Mouse (Mus musculus) embryo, embryonic 11.5 days (tissue): ENCODE measurements around the gene Asic2.
"Not testable (repeated sequence)": the region's sequence is repeated elsewhere in the genome, so short reads cannot be mapped to it uniquely, and the experiment has no call there.

Experiments
- DNase-seq: peaks from one replicate; pipeline ENCODE4 v3.0.0-alpha.2; 2012; ENCODE audit warnings: low read depth, low spot score

Asic2 gene

DNA sequence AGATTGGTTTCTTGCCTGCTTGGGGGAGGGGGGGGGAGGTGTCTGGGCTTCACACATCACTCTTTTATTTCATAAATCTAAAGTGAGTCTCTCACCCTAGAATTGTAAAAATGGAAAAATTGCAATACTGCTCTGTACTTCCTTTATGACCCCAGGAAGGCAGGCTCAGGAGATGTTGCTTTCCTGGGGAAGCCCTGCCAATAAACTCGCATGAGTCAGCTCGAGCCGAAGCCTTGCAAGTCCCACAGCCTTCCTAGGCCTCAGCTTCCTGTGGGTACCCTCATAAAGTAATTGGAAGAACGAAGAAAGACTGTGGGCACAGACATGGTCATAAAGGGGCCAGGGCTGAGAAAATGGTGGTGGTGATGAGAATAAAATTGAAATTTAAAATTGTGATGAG, 607.2 kb downstream of the Asic2 start:
- no peak for DNase-seq

DNA sequence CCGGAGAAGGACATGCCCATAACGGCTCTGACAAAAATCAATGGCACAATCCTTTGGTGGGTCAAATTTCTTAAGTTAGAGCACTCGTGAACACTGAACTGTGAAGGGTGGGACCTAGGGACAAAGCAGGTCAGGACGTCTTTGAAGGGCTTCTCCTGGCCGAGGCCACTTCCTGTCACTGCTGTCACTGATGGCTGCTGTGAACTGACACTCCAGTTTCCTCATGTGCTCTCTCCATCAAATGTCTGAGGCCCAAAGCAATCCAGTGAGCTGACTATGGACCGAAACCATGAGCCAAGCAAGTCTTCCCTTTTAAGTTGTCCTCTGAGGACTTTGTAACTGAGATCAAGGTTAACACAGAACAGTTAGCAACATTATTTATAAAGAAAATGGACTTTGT, 617.8 kb downstream of the Asic2 start:
- DNase-seq, result not testable (repeated sequence)

DNA sequence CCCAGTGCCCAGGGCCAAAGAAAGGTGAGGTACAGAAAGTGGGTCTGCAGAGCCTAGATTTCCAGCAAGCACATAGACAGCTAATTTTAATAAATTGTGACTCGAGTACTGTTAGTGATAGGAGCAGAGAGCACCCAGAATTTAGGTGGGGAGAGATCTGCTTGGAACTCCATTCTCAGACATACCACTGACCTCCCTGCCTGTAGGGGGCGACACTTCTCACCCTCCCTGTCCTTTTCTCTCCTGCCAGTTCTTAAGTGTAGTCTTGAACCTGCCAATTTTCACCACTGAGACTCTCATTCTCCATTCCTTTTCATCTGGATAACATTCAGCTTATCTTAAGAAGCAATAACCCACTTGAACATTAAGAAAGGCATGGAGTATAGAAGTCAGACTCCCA, 636.3 kb downstream of the Asic2 start:
- DNase-seq, result no peak

GRCm38 (mm10) chr11:81330982-81331381, 637.3 kb downstream of the Asic2 start:
- no peak for DNase-seq

DNA sequence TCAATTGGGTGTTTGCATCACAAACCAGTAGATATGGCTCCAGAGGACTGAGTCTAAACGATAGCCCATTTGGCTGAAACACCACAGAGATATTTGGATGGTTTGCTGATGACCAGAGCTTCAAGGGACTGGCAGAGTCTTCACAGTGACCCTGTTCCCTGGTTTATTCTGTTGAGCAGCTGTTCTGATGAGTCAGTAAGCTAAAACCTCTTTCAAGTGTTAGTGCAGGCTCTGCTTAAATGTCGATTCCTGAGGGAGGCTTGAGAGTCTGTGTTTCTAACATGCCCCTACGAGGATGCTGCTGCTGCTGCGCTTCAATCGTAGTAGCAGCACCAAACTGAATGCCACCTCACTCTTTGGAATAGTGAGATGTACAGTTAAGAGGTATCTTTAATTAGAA, 640.2 kb downstream of the Asic2 start:
- no peak for DNase-seq

DNA sequence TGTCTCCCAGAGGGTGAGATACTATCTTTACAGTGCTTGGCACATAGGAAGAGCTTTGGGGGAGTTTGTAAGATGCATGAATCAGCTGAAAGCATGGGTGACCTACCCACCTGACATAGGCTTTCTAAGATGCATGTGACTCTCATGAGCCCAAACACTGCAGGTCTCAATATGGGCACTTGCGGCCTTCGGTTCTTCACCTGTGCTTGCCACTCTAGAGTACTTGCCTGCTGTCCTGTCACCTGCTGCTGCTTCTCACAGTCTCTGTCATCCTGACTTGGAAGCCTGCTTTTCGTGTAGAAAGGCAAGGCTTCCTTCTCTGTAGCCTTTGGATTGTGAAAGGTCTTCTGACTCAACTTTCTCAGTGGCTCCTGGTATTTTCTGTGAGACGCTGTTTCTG, 645.1 kb downstream of the Asic2 start:
- no peak for DNase-seq

DNA sequence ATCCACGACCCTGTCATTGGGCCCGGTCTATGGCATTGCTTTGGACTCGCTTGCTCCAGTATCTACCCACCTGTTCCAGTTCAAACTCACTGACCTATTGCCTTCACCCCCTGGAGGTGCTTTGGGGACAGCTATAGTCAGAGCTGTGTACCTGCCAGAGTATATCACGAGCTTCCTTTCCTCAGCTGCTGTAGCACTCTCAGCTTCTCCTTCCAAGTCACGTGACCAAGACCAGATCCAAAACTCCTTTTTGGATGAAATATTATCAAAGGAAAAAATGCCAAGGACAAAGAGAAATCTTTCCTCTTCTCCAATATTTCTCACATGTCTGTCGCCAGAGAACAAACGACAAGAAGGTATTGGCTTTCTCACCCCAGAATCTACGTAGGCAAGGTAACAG, 645.8 kb downstream of the Asic2 start:
- no peak for DNase-seq

- peak; percentile 8 for DNase-seq
Observed at GRCm38 (mm10) chr11:81290041-81290440, 678.2 kb downstream of the Asic2 start.

- no peak for DNase-seq
Observed at GRCm38 (mm10) chr11:81283185-81283584, 685.1 kb downstream of the Asic2 start.

DNA sequence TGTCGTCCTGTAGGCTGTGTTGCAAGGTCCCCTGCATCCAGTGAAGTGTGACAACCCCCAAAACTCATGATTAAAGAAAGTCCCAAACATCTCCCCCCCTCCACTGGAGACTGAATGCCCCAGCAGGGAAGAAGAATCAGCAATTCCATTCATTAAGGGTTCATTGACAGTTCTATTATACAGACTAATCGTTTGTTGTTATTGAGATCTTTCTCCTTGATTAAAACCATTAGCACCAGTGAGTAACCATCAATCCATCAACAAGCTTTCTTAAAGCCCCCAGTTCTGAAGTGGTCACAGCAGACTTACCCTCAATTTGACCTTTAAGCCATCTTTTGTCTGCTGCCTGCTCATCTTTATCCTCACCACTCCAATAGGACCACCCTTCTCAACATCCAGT, 688.2 kb downstream of the Asic2 start:
- DNase-seq, result no peak

DNA sequence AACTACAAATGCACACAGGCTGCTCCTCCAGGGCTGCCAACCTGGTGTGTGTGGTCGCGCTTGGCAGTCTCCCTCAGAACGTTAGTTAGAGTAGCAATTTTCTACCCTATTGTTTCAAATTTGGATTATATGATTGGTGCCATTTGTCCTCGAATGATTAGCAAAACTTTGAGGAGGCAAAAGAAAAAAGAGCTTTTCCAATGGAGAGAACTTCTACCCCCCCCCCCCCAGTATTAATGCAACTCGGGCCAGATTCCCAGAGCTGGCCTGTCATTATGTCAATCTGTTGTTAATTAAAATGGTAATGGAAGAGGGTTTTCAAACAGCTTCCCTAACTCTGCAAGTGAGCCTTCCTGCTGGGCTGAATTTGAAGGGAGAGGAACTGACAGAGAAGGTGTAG, 690.9 kb downstream of the Asic2 start:
- no peak for DNase-seq

GRCm38 (mm10) chr11:81272677-81273418, 695.4 kb downstream of the Asic2 start:
- no peak for DNase-seq

DNA sequence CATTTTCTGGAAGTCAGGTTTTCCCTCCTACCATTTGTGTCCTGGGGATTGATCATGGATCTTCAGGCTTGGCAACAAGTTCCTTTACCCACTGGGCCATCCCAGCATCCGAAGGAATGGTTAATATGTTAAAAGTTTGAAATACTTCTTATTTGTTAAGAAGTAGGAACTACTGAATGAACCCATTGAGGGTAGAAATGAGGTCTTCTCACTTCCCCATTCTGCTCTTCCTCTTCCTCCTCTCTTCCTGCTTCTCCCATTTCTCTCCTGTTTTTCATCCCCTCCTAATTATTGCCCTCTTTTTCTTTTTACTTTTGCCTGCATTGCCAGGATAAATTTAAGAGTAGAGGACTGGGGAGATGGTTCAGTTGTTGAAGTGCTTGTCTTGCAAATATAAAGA, 696.8 kb downstream of the Asic2 start:
- no peak for DNase-seq

DNA sequence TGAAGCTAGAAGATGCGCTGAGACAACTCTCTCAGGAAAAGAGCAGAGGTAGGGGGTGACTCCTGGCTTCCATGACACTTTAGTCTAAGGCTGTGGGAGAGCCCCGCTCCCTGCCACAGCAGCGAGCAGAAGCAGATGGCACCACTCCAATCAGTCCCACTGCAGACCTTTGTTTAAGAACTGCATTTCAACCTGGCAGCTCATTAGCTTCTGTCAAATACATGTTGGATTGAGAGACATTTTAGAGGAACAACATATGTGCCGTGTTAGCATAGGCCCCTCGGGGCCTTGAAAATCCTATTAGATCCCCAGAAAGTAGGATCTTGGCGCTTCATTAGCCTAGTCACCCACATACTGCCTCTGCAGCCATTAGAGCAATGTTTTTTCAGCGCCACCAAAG, 697.7 kb downstream of the Asic2 start:
- no peak for DNase-seq

GRCm38 (mm10) chr11:81263757-81264156, 704.5 kb downstream of the Asic2 start:
- DNase-seq, result no peak

- no peak for DNase-seq
Observed at GRCm38 (mm10) chr11:81263193-81263592, 705.1 kb downstream of the Asic2 start.

- no peak for DNase-seq
Observed at GRCm38 (mm10) chr11:81261259-81261658, 707.0 kb downstream of the Asic2 start.

GRCm38 (mm10) chr11:81241183-81241582, 727.1 kb downstream of the Asic2 start:
- not testable (repeated sequence) for DNase-seq

DNA sequence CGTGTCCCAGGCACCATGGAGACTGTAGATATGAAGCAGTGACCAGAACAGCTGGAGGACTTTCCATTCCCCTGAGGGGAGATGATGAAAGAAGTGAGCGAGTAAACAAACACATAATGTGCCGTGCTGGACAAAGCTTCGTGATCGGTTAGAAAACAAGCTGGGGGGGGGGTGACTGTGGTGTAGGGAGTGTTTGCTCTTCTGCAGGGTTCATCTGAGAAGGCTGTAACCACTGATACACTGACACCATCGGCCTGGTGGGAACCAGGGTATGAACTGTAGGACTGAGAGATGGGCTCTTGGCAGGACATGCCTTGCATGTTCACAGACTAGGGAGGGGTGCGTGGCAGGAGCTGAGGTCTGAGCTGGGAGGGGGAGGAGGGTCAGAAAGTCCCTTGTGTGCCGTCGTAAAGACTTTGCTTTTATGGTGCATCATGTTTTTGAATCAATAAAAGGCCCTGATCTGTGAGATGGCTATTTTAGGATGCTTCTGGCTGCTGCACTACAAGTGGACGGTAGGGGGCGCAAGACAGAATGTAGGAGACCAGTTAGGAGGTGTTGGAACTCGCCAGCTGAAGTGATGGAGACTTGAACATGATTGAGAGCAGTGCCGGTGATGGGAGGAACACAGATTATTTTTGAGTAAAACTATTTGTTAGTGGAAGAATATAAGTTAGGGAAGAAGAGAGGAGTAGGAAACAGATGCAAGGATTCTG, 728.1 kb downstream of the Asic2 start:
- DNase-seq, result peak; percentile 7

GRCm38 (mm10) chr11:81239091-81239490, 729.2 kb downstream of the Asic2 start:
- no peak for DNase-seq

GRCm38 (mm10) chr11:81236070-81236469, 732.2 kb downstream of the Asic2 start:
- no peak for DNase-seq

DNA sequence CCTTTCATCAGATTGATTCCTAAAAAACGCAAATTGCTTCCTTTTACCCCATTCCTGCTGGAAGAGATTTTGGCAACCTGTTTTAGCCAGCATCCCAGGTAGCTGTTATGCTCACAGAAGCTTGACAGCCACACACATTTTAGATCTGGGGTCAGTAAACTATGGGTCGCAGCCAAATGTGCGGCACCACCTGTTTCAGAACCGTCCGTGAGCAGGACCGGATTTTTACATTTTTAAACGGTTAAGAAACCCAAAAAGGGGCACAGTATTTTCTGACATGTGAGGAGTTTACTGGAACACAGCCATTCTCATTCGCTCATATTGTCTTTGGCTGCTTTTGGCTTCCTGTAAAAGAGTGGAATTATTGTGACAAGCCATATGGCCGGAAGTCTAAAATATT, 744.9 kb downstream of the Asic2 start:
- DNase-seq, result no peak

DNA sequence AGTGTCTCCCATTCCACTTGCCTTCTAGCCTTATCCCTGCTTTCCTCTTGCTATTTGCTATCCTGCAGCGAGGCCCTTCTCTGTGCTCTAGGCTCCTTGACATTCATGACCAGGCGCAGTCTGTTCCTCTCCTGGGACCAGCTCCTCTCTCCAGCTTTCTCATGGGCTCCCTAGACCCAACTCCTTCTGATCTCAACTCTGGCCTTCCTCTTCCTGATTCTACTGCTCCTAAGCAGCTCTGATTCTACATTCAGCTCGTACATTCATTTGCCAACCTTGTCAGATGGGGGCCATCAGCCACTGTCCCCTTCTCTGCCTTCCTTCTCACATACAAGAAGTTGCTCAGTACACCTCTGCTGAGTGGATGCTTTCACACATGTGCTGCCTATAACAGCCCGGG, 747.5 kb downstream of the Asic2 start:
- DNase-seq, result no peak
